Mouse (Mus musculus): ENCODE measurements around the gene Oas1h. TPM values are rescaled to one million over a fixed set of nuclear protein-coding genes. Genes with fewer than 3 reads are reported as not detected.
"Not testable (repeated sequence)": the region's sequence is repeated elsewhere in the genome, so short reads cannot be mapped to it uniquely, and the experiment has no call there.

Gene Oas1h
- polyA plus RNA-seq, 1 experiment from 2014 or later: not detected

- H3K27me3 ChIP-seq (replicated peaks; ENCODE audit: control insufficient read depth, insufficient read depth, low read length); H3K4me2 ChIP-seq (ENCODE audit: low read length); H3K4me3 ChIP-seq (ENCODE audit: low read depth, low read length); H3K9ac ChIP-seq (ENCODE audit: low read length); H3K36me3 ChIP-seq (ENCODE audit: control insufficient read depth, insufficient read depth, low read length); DNase-seq (ENCODE audit: low spot score); H3K9me3 ChIP-seq (replicated peaks; ENCODE audit: control insufficient read depth, low read length); H3K4me1 ChIP-seq (ENCODE audit: control insufficient read depth, insufficient read depth, low read length); ATAC-seq; H3K27ac ChIP-seq (ENCODE audit: low read depth, low read length): not testable (repeated sequence)
- 68% methylated on average over 2 of the region's 3 CpGs for WGBS
These were observed 15.6 kb downstream of the Oas1h start for GRCm38 (mm10) chr5:120876839-120877238.

- H3K36me3 ChIP-seq (ENCODE audit: control insufficient read depth, insufficient read depth, low read length); H3K9ac ChIP-seq (ENCODE audit: low read length): not testable (repeated sequence)
- 79% methylated on average over 2 of the region's 2 CpGs for WGBS
These were observed 16.2 kb downstream of the Oas1h start for GRCm38 (mm10) chr5:120877407-120877806.

GRCm38 (mm10) chr5:120878803-120879202 is 17.6 kb downstream of the Oas1h start:
- H3K9me3 ChIP-seq (replicated peaks; ENCODE audit: control insufficient read depth, low read length); H3K4me3 ChIP-seq (ENCODE audit: low read depth, low read length); H3K9ac ChIP-seq (ENCODE audit: low read length); H3K4me1 ChIP-seq (ENCODE audit: control insufficient read depth, insufficient read depth, low read length); ATAC-seq; H3K36me3 ChIP-seq (ENCODE audit: control insufficient read depth, insufficient read depth, low read length); H3K27me3 ChIP-seq (replicated peaks; ENCODE audit: control insufficient read depth, insufficient read depth, low read length); H3K27ac ChIP-seq (ENCODE audit: low read depth, low read length); DNase-seq (ENCODE audit: low spot score); H3K4me2 ChIP-seq (ENCODE audit: low read length): not testable (repeated sequence)
- WGBS: 74% methylated on average over 2 of the region's 2 CpGs

More at GRCm38 (mm10) chr5:120877407-120877806, 16.2 kb downstream of the Oas1h start:
- H3K27me3 ChIP-seq (replicated peaks; ENCODE audit: control insufficient read depth, insufficient read depth, low read length); H3K4me1 ChIP-seq (ENCODE audit: control insufficient read depth, insufficient read depth, low read length); H3K4me2 ChIP-seq (ENCODE audit: low read length); H3K4me3 ChIP-seq (ENCODE audit: low read depth, low read length); H3K9me3 ChIP-seq (replicated peaks; ENCODE audit: control insufficient read depth, low read length); DNase-seq (ENCODE audit: low spot score); ATAC-seq; H3K27ac ChIP-seq (ENCODE audit: low read depth, low read length): not testable (repeated sequence)

GRCm38 (mm10) chr5:120881681-120882080 is 20.5 kb downstream of the Oas1h start:
- H3K4me3 ChIP-seq (ENCODE audit: low read depth, low read length); H3K36me3 ChIP-seq (ENCODE audit: control insufficient read depth, insufficient read depth, low read length); ATAC-seq; H3K9ac ChIP-seq (ENCODE audit: low read length); H3K27ac ChIP-seq (ENCODE audit: low read depth, low read length); DNase-seq (ENCODE audit: low spot score); H3K4me2 ChIP-seq (ENCODE audit: low read length); H3K4me1 ChIP-seq (ENCODE audit: control insufficient read depth, insufficient read depth, low read length); H3K9me3 ChIP-seq (replicated peaks; ENCODE audit: control insufficient read depth, low read length); H3K27me3 ChIP-seq (replicated peaks; ENCODE audit: control insufficient read depth, insufficient read depth, low read length): not testable (repeated sequence)
- 93% methylated on average over 6 of the region's 6 CpGs for WGBS

GRCm38 (mm10) chr5:120887413-120887812 is 26.2 kb downstream of the Oas1h start, which contains the start of gene Oas1g:
Oas1g (minus strand) TSS chr5:120887613.
- not testable (repeated sequence) for ATAC-seq
- 33% methylated on average over 5 of the region's 9 CpGs for WGBS

GRCm38 (mm10) chr5:120887831-120888230 is 26.6 kb downstream of the Oas1h start:
- no peaks in the 10 kb centered on the region for H3K36me3 ChIP-seq (ENCODE audit: control insufficient read depth, insufficient read depth, low read length)
- no peaks in the 10 kb centered on the region for H3K4me1 ChIP-seq (ENCODE audit: control insufficient read depth, insufficient read depth, low read length)
- ATAC-seq (no peak), DNase-seq (ENCODE audit: low spot score) (no peak)
- no peak overlapping the region for H3K27ac ChIP-seq (ENCODE audit: low read depth, low read length)
- H3K4me3 ChIP-seq (ENCODE audit: low read depth, low read length): no peak overlapping the region
- H3K9me3 ChIP-seq (replicated peaks; ENCODE audit: control insufficient read depth, low read length): no peaks in the 10 kb centered on the region
- WGBS: 62% methylated on average over 6 of the region's 6 CpGs
- H3K27me3 ChIP-seq (replicated peaks; ENCODE audit: control insufficient read depth, insufficient read depth, low read length): no peaks in the 10 kb centered on the region
- no peak overlapping the region for H3K9ac ChIP-seq (ENCODE audit: low read length)
- no peak overlapping the region for H3K4me2 ChIP-seq (ENCODE audit: low read length)

More at GRCm38 (mm10) chr5:120887413-120887812, 26.2 kb downstream of the Oas1h start, which contains the start of gene Oas1g:
- not testable (repeated sequence) for H3K27me3 ChIP-seq (replicated peaks; ENCODE audit: control insufficient read depth, insufficient read depth, low read length); DNase-seq (ENCODE audit: low spot score); H3K9me3 ChIP-seq (replicated peaks; ENCODE audit: control insufficient read depth, low read length); H3K4me2 ChIP-seq (ENCODE audit: low read length); H3K4me1 ChIP-seq (ENCODE audit: control insufficient read depth, insufficient read depth, low read length); H3K36me3 ChIP-seq (ENCODE audit: control insufficient read depth, insufficient read depth, low read length); H3K27ac ChIP-seq (ENCODE audit: low read depth, low read length); H3K9ac ChIP-seq (ENCODE audit: low read length); H3K4me3 ChIP-seq (ENCODE audit: low read depth, low read length)

GRCm38 (mm10) chr5:120888294-120888815 is 27.1 kb downstream of the Oas1h start:
- H3K4me1 ChIP-seq (ENCODE audit: control insufficient read depth, insufficient read depth, low read length); H3K4me2 ChIP-seq (ENCODE audit: low read length); H3K27ac ChIP-seq (ENCODE audit: low read depth, low read length); ATAC-seq; H3K9ac ChIP-seq (ENCODE audit: low read length); H3K9me3 ChIP-seq (replicated peaks; ENCODE audit: control insufficient read depth, low read length); H3K36me3 ChIP-seq (ENCODE audit: control insufficient read depth, insufficient read depth, low read length); H3K4me3 ChIP-seq (ENCODE audit: low read depth, low read length); H3K27me3 ChIP-seq (replicated peaks; ENCODE audit: control insufficient read depth, insufficient read depth, low read length); DNase-seq (ENCODE audit: low spot score): not testable (repeated sequence)
- 48% methylated on average over 4 of the region's 4 CpGs for WGBS

GRCm38 (mm10) chr5:120890026-120890425 is 28.8 kb downstream of the Oas1h start:
- ATAC-seq (no peak), DNase-seq (ENCODE audit: low spot score) (no peak)
- Histone ChIP-seq H3K27ac (ENCODE audit: low read depth, low read length) (no peak overlapping the region), H3K4me1 (ENCODE audit: control insufficient read depth, insufficient read depth, low read length) (no peaks in the 10 kb centered on the region), H3K27me3 (replicated peaks; ENCODE audit: control insufficient read depth, insufficient read depth, low read length) (no peaks in the 10 kb centered on the region), H3K9me3 (replicated peaks; ENCODE audit: control insufficient read depth, low read length) (no peaks in the 10 kb centered on the region), H3K4me2 (ENCODE audit: low read length) (no peak overlapping the region), H3K4me3 (ENCODE audit: low read depth, low read length) (no peak overlapping the region), H3K36me3 (ENCODE audit: control insufficient read depth, insufficient read depth, low read length) (no peaks in the 10 kb centered on the region), H3K9ac (ENCODE audit: low read length) (no peak overlapping the region)
- WGBS: 88% methylated on average over 2 of the region's 2 CpGs

GRCm38 (mm10) chr5:120890991-120891390 is 29.8 kb downstream of the Oas1h start:
- DNase-seq (ENCODE audit: low spot score) (no peak), ATAC-seq (no peak)
- H3K27ac ChIP-seq (ENCODE audit: low read depth, low read length): no peak overlapping the region
- H3K4me3 ChIP-seq (ENCODE audit: low read depth, low read length): no peak overlapping the region
- H3K9ac ChIP-seq (ENCODE audit: low read length): no peak overlapping the region
- H3K36me3 ChIP-seq (ENCODE audit: control insufficient read depth, insufficient read depth, low read length): no peaks in the 10 kb centered on the region
- no peak overlapping the region for H3K4me2 ChIP-seq (ENCODE audit: low read length)
- no peaks in the 10 kb centered on the region for H3K4me1 ChIP-seq (ENCODE audit: control insufficient read depth, insufficient read depth, low read length)
- no peaks in the 10 kb centered on the region for H3K9me3 ChIP-seq (replicated peaks; ENCODE audit: control insufficient read depth, low read length)
- 61% methylated on average over 3 of the region's 3 CpGs for WGBS
- no peaks in the 10 kb centered on the region for H3K27me3 ChIP-seq (replicated peaks; ENCODE audit: control insufficient read depth, insufficient read depth, low read length)

Data from forebrain, embryonic 14.5 days (tissue).